Mouse (Mus musculus) layer of hippocampus, postnatal 36 days (tissue): ENCODE results near the gene Ttc6. TPM values are rescaled to one million over a fixed set of nuclear protein-coding genes. Genes with fewer than 3 reads are reported as not detected.

ENCODE experiments used
- DNase-seq, 2 experiments: peaks; one replicate each; pipeline ENCODE4 v3.0.0; 2022
- total RNA-seq, 2 experiments: library from RNA; stranded (reverse); gene quantifications; 2 replicates each; pipeline ENCODE4 v1.2.3; 2021

Ttc6 gene
- total RNA-seq, 2 experiments from 2014 or later = 0.13 to 0.30 TPM

DNA sequence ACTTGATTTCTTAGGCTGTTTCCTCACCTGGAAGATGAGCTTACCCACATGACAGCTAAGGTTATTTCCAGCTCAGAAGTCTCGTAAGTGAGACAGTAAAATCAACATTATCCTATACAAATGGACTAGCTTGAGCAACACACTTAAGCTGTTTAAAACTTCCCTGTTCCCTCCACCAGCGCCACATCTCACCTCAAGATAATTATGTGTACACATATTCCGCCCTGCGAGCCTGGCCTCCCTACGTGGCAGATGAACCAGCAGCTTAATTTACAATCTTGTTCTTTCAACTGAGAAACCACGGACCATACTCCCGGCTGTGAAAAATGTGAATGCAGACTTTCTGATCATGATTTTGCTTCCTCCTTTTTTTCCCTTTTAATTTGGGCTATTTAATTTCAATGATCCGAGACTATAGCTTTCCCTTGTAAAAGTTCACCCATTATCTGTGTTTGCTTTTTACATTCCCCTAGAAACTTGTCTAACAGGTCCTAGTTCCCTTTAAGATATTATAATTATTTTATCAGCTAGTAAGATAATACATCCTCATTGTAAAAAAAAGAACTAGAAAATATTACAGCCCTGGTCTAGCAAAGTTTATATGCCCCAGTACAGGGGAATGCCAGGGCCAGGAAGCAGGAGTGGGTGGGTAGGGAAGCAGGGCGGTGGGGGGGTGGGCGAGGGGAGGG lies 99.2 kb downstream of the Ttc6 start:
- DNase-seq = no peak

DNA sequence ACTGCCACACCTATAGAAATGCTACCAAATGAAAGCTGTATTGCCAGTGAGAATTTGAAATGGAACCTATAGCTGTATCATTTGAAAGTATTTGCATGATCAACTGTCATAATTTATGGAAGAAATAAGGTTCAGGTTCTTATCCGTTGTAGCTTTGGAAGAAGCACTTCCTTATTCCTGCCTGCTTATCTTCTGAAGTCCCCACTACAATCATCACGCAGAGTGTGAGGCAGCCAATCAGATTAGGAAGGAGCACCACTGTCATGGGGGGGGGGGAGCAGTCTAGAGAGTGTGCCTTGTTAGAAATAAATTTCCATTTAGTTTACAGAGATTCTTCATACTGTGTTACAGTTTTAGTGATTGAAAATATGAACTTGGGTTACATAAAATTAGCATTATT lies 108.5 kb downstream of the Ttc6 start:
- no peak for DNase-seq

DNA sequence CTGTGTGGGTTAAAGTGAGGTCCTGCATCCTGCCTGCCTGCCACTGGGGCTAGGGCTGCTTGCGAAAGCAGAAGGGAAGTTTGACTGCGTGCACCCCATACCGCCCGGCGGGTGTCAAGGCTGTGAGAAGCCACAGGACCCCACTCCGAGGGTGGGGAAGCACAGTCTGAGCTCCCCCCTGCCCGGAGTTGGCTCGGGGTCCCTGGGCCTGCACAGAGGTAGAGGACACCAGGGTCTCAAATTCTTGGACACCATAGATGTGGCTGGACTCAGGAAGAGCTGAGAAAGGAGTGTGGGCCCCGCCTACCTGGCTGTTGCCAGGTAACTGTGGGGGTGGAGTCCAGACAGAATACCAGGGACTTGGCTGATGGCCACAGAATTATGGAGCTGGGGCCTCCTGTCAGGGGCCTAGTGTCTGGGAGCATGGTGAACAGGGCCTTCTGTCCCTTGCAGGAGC lies 121.1 kb downstream of the Ttc6 start:
- no peak for DNase-seq

DNA sequence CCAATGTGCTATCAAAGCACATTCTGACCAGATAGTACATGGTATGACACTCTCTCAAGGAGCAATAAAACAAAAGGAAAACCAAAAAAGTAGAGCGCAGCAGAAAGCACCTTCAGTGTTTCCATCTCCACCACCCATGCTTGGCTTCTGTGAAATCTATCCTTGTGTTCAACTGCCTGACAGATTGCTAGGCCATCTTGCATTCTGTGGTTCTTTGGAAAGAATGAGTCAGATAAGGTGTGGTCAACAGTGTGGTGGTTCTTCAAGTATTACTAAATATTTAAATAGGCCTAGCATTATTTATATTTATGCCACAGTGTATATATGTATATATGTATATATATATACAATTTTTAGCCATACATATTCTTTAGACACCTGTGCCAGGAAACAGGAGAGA lies 146.1 kb downstream of the Ttc6 start:
- no peak for DNase-seq

DNA sequence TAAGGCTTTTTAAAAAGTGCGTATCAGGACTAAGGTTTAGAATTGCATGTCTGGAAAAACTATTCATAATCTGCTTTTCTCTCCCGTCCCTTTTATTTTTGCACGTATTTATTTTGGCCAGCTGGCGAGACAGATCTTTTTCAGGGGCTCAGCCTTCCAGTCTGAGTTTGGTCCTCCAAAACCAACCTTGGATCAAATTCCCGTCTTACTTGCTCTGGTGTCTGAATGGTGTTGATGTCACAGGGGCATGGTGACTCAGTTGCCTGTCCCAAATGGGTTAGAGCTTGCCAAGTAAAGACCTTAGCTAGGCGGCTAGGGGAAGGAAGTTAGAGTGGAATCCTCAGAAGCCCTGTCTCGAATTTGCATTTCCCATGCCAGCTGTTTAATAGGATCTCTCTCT lies 200.8 kb downstream of the Ttc6 start:
- no peak for DNase-seq

DNA sequence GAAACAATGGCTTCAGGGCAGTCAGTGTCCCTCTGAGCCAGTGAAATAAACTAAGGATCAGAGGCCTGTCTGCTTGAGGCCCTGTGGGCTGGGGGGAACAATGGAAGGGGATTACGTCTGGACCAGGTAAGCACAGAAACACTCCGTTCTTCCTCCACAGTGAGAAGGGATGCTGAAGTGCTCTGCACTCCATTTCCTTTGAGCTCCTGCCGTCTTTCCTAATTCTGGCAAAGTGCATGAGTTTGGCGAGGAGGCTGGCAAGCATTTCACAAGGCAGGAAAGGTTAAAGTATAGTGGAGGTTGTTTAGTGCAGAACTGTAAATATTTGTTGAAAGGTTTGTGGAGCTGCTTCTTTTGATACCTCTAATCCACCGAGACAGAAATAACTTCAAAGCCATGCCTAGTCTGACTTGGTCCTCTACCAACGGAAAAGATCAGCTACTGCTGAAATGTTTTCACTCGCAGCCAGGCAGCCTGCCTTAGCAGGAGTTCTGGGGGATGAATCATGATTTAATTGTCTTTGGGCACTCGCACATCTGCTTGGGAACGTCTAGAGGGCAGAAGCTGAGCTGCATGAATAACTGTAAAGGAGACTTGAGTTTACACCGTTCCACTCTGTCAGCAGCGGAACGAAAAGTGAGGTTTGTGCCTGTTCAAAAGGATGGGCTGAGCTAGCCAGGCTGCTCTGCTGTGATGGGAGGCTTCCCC lies 212.5 kb downstream of the Ttc6 start:
- peak; percentile 5 to 16 for DNase-seq

DNA sequence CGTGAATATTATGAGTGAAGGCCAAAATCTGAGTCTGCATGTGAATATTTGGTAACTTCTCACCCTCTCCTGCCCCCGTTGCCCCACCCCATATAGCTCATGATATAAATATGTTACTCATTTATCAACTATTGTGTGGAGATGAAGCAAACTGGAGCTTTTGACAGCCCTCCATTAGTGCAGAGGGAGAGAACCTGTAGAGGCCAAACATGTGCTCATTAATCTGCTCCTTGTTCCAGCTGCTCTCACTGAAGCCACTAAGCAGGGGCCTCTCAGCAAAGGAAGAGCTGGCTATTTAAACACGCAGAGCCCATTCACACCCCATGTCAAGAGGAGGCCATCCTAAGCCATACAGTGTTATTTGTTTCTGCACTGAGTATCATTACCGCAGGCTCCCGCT lies 218.0 kb downstream of the Ttc6 start:
- no peak for DNase-seq

DNA sequence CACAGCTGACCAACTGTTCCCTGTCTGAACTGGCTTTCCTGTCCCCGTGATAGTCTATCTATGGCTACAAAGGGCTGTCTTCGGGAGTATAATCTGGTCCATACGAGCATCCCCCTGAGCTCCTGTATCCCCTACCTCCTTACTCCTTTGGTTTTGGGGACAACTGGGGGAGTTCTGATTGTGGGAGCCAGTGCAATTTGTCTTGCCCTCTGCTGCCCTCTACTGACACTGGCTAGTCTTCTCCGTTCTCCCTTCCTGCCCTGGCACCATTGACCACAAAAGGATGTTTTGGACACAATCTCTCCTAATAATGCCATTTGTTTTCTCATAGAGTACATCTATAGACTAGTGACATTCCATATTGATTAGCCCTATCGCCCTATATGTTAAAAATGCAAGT lies 223.6 kb downstream of the Ttc6 start:
- DNase-seq = peak in 1 of 2 experiments; percentile 11

Other genes with a start within 250 kb of the Ttc6 start
- gene Foxa1, start 17.2 kb upstream of the Ttc6 start, total RNA-seq = not detected